In the genomic region with DNA sequence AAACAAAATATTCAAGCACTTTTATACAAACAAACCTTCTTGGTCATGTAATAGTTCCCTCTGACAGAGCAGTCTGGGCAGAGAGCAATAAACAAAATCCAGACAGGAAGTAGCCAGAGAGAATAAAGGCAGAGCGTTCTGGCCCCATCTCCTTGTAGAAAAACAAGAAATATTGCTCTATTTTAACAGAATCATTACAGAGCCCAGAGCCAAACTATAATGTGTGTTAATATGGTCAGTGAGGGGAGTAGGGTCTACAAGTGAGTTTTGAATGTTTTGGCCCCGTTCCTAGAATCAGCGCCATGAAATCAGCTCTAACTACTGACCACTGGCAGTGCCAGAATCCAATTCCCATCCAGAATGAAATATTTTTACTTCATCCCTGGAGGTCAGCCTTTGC, we compare ENCODE assay signal across 20 mouse cellular contexts. TPM values are rescaled to one million over a fixed set of nuclear protein-coding genes. Genes with fewer than 3 reads are reported as not detected.
DNase-seq lines count a peak whose midpoint lies in the region; ATAC-seq and TF ChIP-seq lines count a peak whose summit lies in the region.
"Had no signal": no experiment of that assay in that cellular context is flagged by ENCODE, and none has a peak within 500 bp of the region (broad histone marks: within the 10 kb centered on the region; RNA-seq: fewer than 3 reads in every experiment).

No protein-coding gene starts in this region.

- TF ChIP-seq CTCF in heart, adult 2 months (IDR thresholded peaks at IDR 0.05), result no peak

- H3K4me3 ChIP-seq in heart, adult 2 months, result no peak overlapping the region
- no peak overlapping the region for H3K4me3 ChIP-seq in limb, embryonic 13.5 days
- H3K4me3 ChIP-seq in limb, embryonic 10.5 days, result no peak overlapping the region
- H3K4me3 ChIP-seq in intestine, embryonic 16.5 days (ENCODE audit: low read length), result no peak overlapping the region
- H3K4me3 ChIP-seq in forebrain, embryonic 13.5 days, result no peak overlapping the region
- H3K4me3 ChIP-seq: megakaryocyte, embryonic 14.5 days had no signal

- peaks cover 5% of the 10 kb centered on the region for H3K79me2 ChIP-seq in heart, adult 2 months (replicated peaks; ENCODE audit: control insufficient read depth, insufficient read depth, low read length)

- H3K27me3 ChIP-seq in heart, adult 2 months (ENCODE audit: control insufficient read depth, insufficient read depth, low read length), result no peaks in the 10 kb centered on the region
- H3K27me3 ChIP-seq in limb, embryonic 13.5 days, result no peaks in the 10 kb centered on the region
- H3K27me3 ChIP-seq in limb, embryonic 10.5 days (ENCODE audit: low read depth, poor library complexity, severe bottlenecking), result no peaks in the 10 kb centered on the region
- no peaks in the 10 kb centered on the region for H3K27me3 ChIP-seq in intestine, embryonic 16.5 days (replicated peaks; ENCODE audit: control insufficient read depth, insufficient read depth, low read length)
- no peaks in the 10 kb centered on the region for H3K27me3 ChIP-seq in forebrain, embryonic 13.5 days
- H3K27me3 ChIP-seq: CH12.LX; megakaryocyte, embryonic 14.5 days had no signal

- peak; percentile 36; the same call in 1 of the 2 replicates for ATAC-seq in limb, embryonic 13.5 days (ENCODE audit: low FRiP score, low read depth)
- peak; percentile 52 for ATAC-seq in intestine, embryonic 16.5 days
- no peak for ATAC-seq in forebrain, embryonic 13.5 days

- TF ChIP-seq POLR2A in heart, adult 2 months (IDR thresholded peaks at IDR 0.05; ENCODE audit: insufficient read depth, low read depth, low read length), result no peak

- 62% methylated on average over 3 of the region's 3 CpGs for WGBS in heart, adult 2 months
- WGBS in limb, embryonic 13.5 days, result 47% methylated on average over 3 of the region's 3 CpGs
- 85% methylated on average over 3 of the region's 3 CpGs for WGBS in limb, embryonic 10.5 days
- WGBS in intestine, embryonic 16.5 days, result 39% methylated on average over 3 of the region's 3 CpGs
- 94% methylated on average over 3 of the region's 3 CpGs for WGBS in forebrain, embryonic 13.5 days

- H3K4me2 ChIP-seq in limb, embryonic 13.5 days (replicated peaks), result no peak overlapping the region
- H3K4me2 ChIP-seq in intestine, embryonic 16.5 days (ENCODE audit: low read depth, low read length), result no peak overlapping the region
- H3K4me2 ChIP-seq in forebrain, embryonic 13.5 days, result no peak overlapping the region
- H3K4me2 ChIP-seq: heart, embryonic 11.5 days had no signal

- H3K27ac ChIP-seq in heart, adult 2 months, result peak overlapping the region; percentile 1; the same call in 1 of the 2 replicates
- H3K27ac ChIP-seq in limb, embryonic 13.5 days, result peak overlapping the region; percentile 72; the same call in 1 of the 2 replicates
- H3K27ac ChIP-seq in limb, embryonic 10.5 days, result no peak overlapping the region
- no peak overlapping the region for H3K27ac ChIP-seq in intestine, embryonic 16.5 days (ENCODE audit: low read length)
- no peak overlapping the region for H3K27ac ChIP-seq in forebrain, embryonic 13.5 days
- H3K27ac ChIP-seq: liver, embryonic 14.5 days had no signal

- no peak for TF ChIP-seq EP300 in heart, adult 2 months (IDR thresholded peaks at IDR 0.05; ENCODE audit: insufficient read depth, low read depth, low read length)

- no peak overlapping the region for H3K9ac ChIP-seq in heart, adult 2 months (ENCODE audit: low read depth, low read length)
- no peak overlapping the region for H3K9ac ChIP-seq in limb, embryonic 13.5 days
- H3K9ac ChIP-seq in intestine, embryonic 16.5 days (ENCODE audit: low read depth, low read length), result no peak overlapping the region
- H3K9ac ChIP-seq in forebrain, embryonic 13.5 days, result no peak overlapping the region
- H3K9ac ChIP-seq: liver, embryonic 14.5 days had no signal

- H3K9me3 ChIP-seq in limb, embryonic 13.5 days, result no peaks in the 10 kb centered on the region
- H3K9me3 ChIP-seq in limb, embryonic 10.5 days (replicated peaks), result no peaks in the 10 kb centered on the region
- H3K9me3 ChIP-seq in intestine, embryonic 16.5 days (ENCODE audit: control insufficient read depth, low read length), result no peaks in the 10 kb centered on the region
- no peaks in the 10 kb centered on the region for H3K9me3 ChIP-seq in forebrain, embryonic 13.5 days (replicated peaks)

- intact Hi-C loops in heart, adult 2 months (cut with DNase I), result no loop called here
- intact Hi-C loops in heart, postnatal 10 days (cut with DNase I), result no loop called here

- no peak for DNase-seq in heart, adult 2 months
- no peak for DNase-seq in heart, postnatal 10 days
- no peak for DNase-seq in limb, embryonic 10.5 days (ENCODE audit: low spot score)
- peak; percentile 53 for DNase-seq in adipocyte (ENCODE audit: low spot score)
- no peak for DNase-seq in right cerebral cortex, adult 2 months (ENCODE audit: low spot score in 2 of 2)
- DNase-seq: adrenal gland, adult 8-10 months; cerebellum, adult 11-12 months; cerebellum, postnatal 36 days; gastrocnemius, postnatal 25 days; heart, postnatal 4 days; kidney, postnatal 10 days; left cerebral cortex, postnatal 4 days; thymus, adult 18-20 months had no signal

- H3K36me3 ChIP-seq in heart, adult 2 months (ENCODE audit: control insufficient read depth, insufficient read depth, low read length), result no peaks in the 10 kb centered on the region
- H3K36me3 ChIP-seq in limb, embryonic 13.5 days, result no peaks in the 10 kb centered on the region
- 0 out of 2 replicates have a peak, but pooled peaks cover 4% of the 10 kb centered on the region for H3K36me3 ChIP-seq in limb, embryonic 10.5 days
- no peaks in the 10 kb centered on the region for H3K36me3 ChIP-seq in intestine, embryonic 16.5 days (ENCODE audit: control insufficient read depth, insufficient read depth, low read length)
- no peaks in the 10 kb centered on the region for H3K36me3 ChIP-seq in forebrain, embryonic 13.5 days (ENCODE audit: poor library complexity, severe bottlenecking)

- H3K4me1 ChIP-seq in heart, adult 2 months (ENCODE audit: control insufficient read depth, insufficient read depth, low read length), result peaks cover 2% of the 10 kb centered on the region
- peaks cover 23% of the 10 kb centered on the region for H3K4me1 ChIP-seq in limb, embryonic 13.5 days
- H3K4me1 ChIP-seq in limb, embryonic 10.5 days, result peaks cover 13% of the 10 kb centered on the region
- peaks cover 10% of the 10 kb centered on the region for H3K4me1 ChIP-seq in intestine, embryonic 16.5 days (ENCODE audit: control insufficient read depth, insufficient read depth, low read length)
- 0 out of 2 replicates have a peak, but pooled peaks cover 12% of the 10 kb centered on the region for H3K4me1 ChIP-seq in forebrain, embryonic 13.5 days

RNA-seq across cellular contexts. Expression of a gene that starts 38.3 kb away (rescaled TPM):
- total RNA-seq in heart, adult 2 months (2021), result 10 to 100 TPM; 10.2 to 10.7 TPM
- 10.2 and 14.8 TPM in 2 replicates for polyA plus RNA-seq in heart, adult 2 months (2012; rRNA removed)
- total RNA-seq in heart, postnatal 10 days (2021), result 10 to 100 TPM; 14.6 to 21.7 TPM
- 20.3 and 23.0 TPM in 2 replicates for polyA plus RNA-seq in limb, embryonic 13.5 days (2015; fragmentation: Nextera tagmentation; extraction: Ambion mirVana)
- polyA plus RNA-seq in limb, embryonic 10.5 days (2016; fragmentation: Nextera tagmentation; extraction: Ambion mirVana), result 20.1 and 23.7 TPM in 2 replicates
- 7.2 and 7.6 TPM in 2 replicates for polyA plus RNA-seq in intestine, embryonic 16.5 days (2015; fragmentation: Nextera tagmentation; extraction: Ambion mirVana)
- polyA plus RNA-seq in forebrain, embryonic 13.5 days (2015; fragmentation: Nextera tagmentation; extraction: Ambion mirVana), result 15.7 and 16.6 TPM in 2 replicates

Comparison
In these comparisons a context has a peak if more than half of its experiments do, and no peak if none do; other contexts are left out.
1. H3K27ac ChIP-seq: peak in heart, adult 2 months (single experiment) and limb, embryonic 13.5 days (single experiment); none in limb, embryonic 10.5 days (single experiment), intestine, embryonic 16.5 days (single experiment) and forebrain, embryonic 13.5 days (single experiment).